Mouse (Mus musculus): Measurements from ENCODE around the gene Hus1b. TPM values are rescaled to one million over a fixed set of nuclear protein-coding genes. Genes with fewer than 3 reads are reported as not detected.

Hus1b gene
- 4.3 TPM for polyA plus RNA-seq (2014; fragmentation: Illumina TruSeq; extraction: RNeasy Lipid Tissue Mini Kit (QIAGEN cat#74804); ENCODE audit: low read depth, low replicate concordance)

GRCm38 (mm10) chr13:30947540-30947939 lies at the start of gene Hus1b:
Gene Hus1b, minus strand, starts transcription at chr13:30947759.

GRCm38 (mm10) chr13:30973501-30974246 lies 26.1 kb upstream of the Hus1b start, which contains the start of the genes Exoc2 and Gm5447:
Gene Exoc2, minus strand, starts transcription at chr13:30974093.
Gene Gm5447, plus strand, starts transcription at chr13:30974204.

Other genes starting within 250 kb of the Hus1b start
- gene Irf4, start 198.5 kb downstream of the Hus1b start, polyA plus RNA-seq (2014; fragmentation: Illumina TruSeq; extraction: RNeasy Lipid Tissue Mini Kit (QIAGEN cat#74804); ENCODE audit: low read depth, low replicate concordance), result 0.32 TPM
- gene Exoc2, start 26.3 kb upstream of the Hus1b start, polyA plus RNA-seq (2014; fragmentation: Illumina TruSeq; extraction: RNeasy Lipid Tissue Mini Kit (QIAGEN cat#74804); ENCODE audit: low read depth, low replicate concordance), result 42.3 TPM
- gene Gm5447, start 26.4 kb upstream of the Hus1b start, polyA plus RNA-seq (2014; fragmentation: Illumina TruSeq; extraction: RNeasy Lipid Tissue Mini Kit (QIAGEN cat#74804); ENCODE audit: low read depth, low replicate concordance), result 0.53 TPM